Mouse (Mus musculus) frontal cortex, postnatal 14 days (tissue): ENCODE results near the gene Spaca4.

Source experiments
- DNase-seq, 2 experiments: peaks; one replicate each; pipeline ENCODE4 v3.0.0; 2022; ENCODE audit warnings: low spot score in 2 of 2

Gene Spaca4

DNA sequence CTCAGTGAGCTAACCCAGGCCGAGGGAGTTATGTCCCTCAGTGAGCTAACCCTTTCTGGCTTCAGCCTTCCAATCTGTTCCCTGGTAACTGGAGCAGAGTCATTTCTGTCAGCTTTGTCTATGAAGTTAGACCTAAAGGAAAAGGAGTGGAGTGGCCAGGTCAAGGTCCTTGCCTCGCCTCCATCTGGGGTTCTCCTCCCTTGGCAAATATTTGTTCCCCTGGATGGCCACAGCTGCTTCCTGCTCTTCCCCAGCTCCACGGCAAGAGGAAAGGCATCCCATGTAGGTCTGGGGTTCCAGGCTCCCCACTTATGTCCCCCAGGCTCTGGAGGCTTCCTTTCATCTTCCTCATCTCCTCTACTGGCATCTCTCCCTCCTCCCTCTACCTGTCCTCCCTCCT is 2.0 kb upstream of the Spaca4 start:
- no peak for DNase-seq

DNA sequence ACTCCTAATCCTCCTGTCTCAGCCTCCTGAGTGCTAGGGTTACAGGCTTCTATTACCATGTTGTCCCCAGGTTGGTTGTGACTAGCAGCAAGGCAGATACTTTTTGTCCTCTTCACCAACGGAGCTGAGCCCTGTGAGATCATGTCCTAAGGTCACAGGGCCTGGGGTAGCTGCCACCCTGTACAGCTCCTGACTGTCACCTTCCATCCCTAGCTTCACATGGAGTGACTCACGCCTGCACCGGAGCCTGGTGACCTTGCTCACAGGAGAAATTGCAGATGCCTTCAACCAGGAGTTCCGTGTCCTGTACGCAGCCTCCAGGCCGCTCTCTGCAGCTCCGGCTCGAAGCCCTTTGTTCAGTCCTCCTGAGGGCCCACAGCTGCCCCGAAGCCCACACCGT is 806 bp upstream of the Spaca4 start:
- DNase-seq: no peak

DNA sequence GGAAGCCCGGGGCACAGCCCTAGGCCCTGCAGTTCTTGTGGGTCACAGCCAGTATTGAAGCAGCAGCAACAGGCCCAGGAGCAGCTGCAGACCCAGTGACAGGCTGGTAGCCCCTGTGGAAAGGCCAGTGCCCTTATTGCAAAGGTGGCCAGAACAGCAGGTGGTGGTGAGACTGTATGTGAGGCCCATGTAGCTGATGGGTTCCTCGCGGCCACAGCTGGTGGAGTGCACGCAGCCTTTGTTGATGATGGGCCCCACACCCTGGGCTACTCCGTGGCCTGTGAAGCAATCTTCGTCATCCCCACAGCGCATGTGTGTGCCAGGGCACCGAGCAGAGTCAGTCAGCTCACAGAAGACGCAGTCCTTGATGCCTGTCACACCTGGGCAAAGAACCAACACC is 462 bp downstream of the Spaca4 start:
- DNase-seq: no peak

DNA sequence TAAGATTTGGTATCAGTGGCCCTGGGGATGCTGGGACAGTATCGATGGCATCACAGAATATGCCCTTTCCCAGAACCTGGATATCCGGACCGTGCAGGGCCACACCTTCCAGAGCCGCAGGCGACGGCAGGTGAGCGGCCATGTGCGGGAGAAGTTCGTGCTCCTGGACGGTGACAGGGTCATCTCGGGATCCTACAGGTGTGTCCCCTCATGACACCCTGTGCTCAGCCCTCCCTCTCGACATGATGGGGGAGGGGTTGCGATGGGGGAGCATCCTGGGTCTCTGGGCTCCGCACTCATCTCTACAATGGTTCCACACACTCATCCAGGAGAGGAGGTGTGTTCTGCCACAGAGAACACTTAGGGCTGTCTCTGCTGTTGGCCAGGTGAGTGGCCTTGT is 1.8 kb downstream of the Spaca4 start:
- DNase-seq: no peak

DNA sequence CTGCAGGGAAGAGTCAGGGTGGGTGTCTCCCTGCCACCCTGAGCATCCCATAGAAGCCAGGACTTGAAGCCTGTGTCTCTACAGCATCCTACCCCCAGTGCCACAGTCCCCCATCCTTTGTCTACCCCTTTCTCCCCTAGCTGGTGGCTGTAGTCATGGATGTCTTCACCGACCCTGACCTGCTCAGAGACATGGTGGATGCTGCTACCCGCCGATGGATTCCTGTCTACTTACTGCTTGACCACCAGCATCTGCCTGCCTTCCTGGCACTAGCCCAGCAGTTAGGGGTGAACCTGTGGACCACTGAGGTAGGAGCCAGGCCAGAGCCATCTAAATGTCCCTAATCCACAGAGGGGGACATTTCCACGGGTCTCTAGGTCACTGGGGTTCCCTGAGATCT is 2.3 kb downstream of the Spaca4 start:
- DNase-seq: no peak

DNA sequence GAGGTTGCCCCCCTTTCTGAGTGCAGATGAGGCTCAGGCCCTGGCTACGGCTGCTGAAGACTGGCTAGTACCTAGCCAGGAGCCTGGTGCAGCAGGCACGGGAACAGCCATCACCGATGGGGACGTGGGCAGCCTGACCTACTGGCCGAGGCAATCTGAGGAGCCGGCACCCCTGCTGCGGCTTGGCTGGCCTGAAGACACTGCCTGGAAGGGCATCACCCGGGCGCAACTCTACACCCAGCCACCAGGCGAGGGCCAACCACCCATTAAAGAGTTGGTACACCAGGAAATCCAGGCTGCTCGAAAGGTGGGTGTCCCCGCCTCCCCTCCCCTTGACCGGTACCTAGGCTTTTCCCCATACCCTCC is 3.3 kb downstream of the Spaca4 start:
- DNase-seq: no peak

DNA sequence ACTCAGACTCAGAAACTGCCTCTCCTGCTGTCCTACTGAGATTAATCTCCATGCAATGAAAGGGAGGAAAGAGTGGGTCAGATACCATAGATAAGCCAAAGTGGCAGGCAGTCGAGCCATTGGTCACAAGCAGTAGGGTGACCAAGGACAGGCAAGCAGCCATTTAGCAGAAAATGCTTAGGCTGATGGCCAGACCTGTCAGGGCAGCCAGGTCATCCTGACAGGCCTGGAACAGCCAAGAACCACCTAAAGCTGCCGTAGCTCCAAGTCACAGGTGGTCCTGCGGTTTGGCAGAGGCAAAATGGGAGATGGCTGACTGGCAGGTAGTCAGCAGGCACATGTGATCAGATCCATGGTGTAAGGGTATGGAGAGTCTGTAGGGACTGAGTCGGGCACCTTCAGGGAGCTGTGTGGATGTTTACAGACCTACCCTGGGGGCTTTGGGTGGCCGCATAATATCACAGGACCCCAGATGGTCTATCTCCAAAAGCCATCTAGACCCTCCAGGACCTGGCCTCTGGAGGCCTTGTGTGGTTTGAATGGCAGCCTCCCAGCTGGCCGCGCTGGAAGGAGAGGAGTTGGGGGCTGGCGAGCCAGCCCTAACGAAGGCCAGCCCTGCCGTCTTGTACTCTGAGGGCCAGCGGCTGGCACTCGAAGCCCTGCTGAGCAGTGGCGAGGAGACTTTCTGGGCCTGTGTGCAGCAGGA is 3.8 kb downstream of the Spaca4 start:
- no peak for DNase-seq

DNA sequence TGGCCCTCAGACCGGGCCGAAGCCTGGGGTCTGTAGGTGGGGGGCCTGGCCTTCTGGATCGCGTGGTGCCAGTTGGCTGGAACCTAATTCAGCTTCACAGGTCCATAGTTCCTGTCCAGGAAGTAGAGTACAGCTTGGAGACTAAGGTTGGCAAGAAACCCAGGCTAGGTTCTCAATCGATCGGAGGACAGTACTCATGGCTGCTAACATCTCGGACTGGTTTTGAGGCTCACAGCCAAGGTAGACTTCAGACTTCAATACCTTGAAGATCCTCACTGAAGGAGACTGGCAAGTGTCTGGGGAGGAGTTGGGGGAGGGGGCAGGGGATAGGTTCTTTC is 4.4 kb downstream of the Spaca4 start:
- DNase-seq: no peak

DNA sequence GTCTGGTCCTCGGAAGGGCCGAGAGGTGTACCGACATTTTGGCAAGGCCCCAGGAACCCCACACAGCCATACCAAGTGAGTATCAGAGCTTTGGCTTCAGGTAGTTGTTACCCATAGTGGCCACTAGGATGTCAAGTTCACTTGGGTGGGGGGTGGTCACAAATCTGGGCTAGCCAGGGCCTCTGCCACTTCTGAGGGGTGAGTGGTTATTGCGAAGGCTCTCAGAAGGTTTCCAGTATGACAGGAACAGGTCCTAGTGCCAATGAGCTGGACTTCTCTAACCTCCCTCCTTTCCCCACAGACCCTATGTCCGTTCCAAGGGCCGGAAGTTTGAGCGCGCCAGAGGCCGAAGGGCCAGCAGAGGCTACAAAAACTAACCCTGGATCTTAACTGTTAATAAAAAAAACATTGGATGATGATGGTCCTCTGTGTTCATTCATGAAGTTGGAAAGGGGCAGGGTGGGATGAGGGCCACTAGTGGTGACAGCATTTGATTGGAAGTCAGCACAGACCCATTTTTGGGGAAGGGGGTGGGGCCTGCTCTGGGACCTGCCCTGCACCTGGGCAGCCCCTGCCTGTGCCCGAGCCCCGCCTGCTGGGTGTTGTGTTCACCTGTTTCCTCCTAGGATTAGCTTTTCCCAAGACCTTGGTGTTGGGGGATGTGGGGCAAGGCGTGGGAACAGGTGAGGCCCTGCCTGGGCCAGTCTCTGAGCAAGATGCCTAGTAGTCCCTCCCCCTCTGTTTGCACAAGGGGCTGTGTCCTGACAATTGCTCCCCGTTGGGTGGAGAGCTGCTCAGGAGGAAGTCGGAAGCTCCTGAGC is 5.0 kb downstream of the Spaca4 start, which contains the start of gene Fam83e:
Gene Fam83e (plus strand): TSS at position 800 of the 821 bp plus-strand sequence.
- DNase-seq: no peak

DNA sequence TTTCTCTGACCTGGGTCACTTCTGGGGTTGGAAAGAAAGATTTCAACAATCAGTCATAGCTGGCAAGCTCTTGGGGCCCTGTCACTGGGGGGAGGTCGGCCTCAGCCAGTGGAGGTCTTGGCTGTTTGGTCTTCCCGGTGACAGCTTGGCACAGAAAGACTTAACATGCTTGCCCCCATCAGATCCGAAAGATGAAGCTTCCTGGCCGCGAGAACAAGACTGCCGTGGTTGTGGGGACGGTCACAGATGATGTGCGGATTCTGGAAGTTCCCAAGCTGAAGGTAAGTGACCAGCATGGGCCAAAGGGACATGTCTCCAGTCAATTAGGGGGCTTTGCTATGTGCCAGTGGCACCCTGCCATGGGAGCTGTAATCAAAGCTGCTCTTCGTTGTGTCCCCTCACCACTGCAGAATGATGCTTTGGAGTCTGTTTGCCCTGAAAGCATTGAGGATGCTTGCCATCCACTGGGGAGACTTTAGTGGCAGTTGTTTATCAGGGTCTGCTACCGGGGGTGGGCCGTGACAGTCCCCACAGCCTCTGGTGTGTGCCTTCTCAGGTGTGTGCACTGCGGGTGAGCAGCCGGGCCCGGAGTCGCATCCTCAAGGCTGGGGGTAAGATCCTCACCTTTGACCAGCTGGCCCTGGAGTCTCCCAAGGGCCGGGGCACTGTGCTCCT is 5.7 kb downstream of the Spaca4 start:
- DNase-seq: no peak

DNA sequence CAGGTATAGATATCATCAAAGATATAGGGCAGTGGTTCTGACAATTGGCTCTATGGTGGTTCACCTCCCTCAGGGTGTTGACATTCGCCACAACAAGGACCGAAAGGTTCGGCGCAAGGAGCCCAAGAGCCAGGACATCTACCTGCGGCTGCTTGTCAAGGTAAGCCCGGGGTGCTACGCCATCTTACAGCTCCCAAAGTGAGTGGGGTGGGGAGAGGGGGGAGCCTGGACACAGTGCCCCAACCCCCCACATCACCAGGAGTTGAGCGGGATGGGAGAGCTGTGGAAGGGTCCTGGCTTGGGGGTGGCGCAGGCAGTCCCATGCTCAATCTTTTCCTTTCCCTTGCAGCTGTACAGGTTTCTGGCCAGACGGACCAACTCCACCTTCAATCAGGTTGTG is 6.4 kb downstream of the Spaca4 start:
- DNase-seq: no peak

DNA sequence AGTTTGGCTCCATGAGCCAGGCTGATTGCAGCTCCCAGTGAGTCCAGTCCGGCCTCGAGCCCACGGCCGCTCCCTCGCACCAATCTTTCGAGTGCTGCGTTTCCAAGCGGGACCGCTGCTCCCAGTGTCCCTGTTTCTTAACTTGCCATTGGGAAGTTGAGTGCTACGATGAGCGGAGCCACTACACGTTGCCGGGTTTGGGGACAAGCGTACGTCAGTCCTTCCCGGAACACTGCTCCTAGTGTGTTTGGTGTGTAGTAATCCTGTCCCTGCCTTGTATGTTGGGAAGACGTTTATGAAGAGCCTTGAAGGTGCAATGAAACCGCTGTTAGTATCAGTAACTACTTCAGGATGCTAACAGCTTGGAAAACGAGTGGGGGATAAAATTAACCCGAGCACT is 7.3 kb downstream of the Spaca4 start:
- DNase-seq: no peak

DNA sequence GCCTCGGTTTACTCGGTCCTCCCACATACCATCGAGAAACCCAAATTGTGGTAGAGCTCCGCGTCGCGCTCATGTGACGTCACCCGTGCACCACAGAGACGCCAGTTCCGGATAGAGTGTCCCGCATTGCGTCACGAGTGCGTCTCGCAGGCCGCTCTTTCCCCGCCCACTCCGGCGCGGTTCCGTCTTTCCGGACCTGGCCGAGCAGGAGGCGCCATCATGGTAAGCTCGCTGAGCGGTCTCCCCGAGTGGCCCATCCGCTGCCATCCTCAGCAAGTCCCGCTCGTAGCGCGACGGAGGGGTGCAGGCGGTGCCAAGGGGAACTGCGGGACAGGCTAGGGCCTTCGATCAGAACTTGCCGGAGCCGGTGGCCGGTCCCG is 7.7 kb downstream of the Spaca4 start, which contains the start of gene Sphk2:
Gene Sphk2 (minus strand): TSS at position 85 of the 380 bp plus-strand sequence.
- peak; percentile 97 to 99 for DNase-seq

DNA sequence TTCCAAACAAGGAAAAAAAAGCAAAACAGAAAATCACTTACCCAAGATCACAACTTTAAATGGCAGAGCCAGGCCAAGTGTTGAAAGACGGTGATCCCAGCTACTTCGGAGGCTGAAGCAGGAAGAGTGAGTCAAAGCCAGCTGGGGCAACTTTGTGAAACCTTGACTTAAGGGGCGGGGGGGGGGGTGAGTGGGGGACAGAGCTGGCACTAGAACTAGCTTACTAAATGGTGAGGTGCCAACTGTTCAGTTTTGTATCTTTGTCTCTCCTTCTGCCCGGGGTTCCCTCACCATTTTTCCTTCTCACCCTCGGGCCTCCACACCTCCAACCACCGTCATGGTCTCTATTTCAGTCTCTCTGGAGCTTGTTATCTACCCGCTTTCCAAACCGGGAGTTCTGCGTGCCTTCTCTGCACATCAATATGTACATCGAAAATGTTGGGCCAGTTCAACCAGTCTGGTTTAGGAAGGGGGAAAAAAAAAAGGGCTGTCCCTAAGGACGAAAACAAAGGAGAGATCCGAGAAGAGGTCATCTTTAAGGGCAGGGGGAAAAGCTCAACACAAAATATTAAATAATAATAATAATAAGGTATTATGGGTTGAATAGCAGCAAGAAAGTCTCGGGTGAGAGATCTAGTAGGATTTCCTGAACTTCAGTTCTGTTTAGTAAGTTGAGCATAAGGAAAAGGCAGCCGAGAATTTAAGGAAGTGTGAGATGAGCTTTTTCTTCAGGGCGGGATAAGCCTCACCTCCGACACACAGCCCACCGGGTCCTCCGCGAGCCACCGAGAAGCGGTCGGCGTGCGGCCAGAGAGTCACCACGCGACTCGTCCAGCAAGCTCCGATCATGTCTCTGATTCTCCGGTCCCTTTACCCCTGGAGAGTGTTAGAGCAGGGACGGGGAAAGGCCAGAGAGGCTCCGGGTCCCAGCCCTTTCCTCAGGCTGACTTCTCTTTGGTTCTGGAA is 8.4 kb downstream of the Spaca4 start:
- no peak for DNase-seq

DNA sequence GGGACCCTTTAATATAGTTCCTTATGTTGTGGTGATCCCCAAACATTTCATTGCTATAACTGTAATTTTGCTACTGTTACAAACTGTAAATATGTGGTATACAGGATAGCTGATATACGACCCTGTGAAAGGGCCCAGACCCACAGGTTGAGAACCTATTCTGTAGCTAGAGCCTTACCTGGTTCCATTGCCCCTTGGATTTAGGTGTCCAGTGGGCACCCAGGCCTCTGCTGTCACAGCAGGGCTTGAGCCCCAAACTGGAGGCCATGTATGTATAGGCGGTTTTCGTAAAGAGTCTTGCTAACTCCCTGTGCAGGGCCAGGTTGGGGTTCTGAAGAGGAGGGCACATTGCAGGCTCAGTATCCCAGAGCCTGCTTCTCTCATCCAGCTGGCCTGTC is 9.2 kb downstream of the Spaca4 start:
- DNase-seq: no peak

DNA sequence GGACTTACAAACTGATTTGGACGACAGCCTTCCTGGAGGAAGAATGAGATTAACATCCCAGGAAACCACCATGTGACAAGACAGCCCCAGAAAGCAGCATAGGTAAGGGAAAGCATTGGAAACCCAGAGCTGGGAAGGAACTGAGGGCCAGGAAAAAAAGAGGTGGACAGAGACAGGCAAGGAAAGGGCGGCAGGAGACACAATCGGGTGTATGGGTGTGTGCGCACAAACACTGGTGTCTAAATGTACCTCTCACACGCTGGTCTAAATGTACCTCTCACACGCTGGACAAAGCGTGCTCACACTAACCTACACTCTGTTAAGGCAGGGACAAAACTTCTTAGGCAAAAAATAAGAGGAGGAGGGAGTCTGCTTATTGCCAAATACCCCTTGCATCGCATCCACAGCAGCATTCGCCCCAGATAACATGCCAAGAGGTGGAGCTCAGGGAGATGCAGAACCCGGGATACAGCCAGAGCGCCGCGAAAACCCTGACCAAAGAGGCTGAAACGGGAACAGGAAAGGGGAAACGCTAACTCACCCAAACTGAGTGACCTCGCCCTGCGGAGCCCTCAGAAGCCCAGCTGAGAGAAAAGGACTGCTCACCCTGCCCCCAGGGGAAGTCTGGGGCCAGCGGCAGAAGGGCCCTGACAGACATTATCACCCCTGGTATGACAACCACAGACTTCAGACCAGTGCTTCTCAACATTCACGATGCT is 9.7 kb downstream of the Spaca4 start:
- no peak for DNase-seq

DNA sequence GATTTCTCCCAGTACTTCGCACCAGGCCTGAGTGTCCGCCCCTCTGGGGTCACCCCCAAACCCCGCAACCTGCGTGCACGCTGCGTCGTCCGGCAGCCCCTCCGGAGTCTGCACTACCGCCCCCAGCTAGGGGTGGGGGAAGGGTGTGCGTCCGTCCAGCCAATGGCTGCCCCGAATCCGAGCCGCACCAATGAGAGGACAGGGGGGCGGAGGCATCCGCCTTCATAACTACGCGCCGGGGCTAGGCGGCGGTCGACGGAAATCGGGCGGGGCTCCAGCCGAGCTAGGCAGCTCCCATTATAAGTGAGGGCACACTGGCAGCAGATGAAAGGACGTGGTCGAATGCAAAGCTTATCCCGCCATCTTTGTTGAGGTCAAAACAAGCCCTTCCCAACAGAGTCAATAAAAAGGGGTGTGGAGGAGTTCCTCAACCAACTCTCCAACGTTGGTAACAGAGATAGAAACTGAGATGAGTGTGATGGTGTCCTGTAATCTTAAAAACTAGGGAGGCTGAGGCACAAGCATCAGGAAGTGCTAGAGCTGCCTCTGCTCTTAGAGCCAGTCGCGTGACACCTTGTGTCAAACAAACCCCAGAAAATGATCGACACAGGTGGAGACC is 10.4 kb downstream of the Spaca4 start, which contains the start of gene Rpl18:
Gene Rpl18 (plus strand): TSS at position 368 of the 619 bp plus-strand sequence.
- DNase-seq: peak; percentile 97 to 98

DNA sequence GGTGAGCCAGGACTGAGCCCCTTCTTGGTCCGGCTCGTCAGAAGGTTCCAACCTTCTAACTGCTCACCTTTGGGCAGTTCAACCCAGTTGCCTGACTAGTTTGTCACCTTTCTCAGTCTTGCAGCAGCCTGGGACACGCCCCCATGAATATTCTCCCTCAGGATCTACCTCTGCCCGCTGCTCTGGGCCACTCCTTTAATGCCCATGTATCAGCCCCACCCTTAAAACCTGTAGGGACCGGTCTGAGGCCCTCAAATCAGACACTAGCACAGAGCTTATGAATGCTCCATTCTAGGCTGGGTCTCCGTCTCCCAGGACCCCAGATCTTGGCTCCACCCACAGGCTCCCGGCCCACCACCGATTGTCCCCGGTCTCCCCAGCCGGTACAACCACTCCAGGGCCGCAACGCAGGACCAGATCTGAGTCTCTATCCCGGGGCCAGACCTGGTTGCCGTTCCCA is 11.0 kb downstream of the Spaca4 start:
- no peak for DNase-seq

DNA sequence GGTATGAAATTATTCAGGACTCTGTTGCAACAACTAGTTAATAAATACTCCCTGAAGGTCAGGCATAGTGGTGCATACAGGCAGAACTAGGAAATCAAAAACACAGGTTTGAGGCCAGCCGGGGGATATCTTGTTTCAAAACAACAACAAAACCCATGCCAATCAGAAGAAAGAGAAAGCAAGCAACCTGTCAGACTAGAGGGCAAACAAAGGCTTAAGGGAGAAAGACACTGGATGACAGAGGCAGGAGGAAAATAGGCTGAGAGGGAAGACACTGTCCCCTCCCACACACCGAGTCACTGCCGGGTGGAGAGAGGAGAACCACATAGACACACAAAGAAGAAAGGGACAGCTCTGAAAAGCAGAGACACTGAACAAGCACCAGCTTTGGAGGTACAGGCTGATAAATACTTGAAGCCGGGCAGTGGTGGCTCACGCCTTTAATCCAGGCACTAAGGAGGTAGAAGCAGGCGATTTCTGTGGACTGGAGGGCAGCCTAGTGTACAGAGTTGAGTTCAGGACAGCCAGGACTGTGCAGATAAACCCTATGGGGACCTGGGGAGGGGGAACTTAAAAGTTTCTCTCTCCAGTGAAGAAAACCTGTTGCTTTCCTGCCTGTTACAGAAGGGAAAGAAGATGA is 11.6 kb downstream of the Spaca4 start:
- no peak for DNase-seq

DNA sequence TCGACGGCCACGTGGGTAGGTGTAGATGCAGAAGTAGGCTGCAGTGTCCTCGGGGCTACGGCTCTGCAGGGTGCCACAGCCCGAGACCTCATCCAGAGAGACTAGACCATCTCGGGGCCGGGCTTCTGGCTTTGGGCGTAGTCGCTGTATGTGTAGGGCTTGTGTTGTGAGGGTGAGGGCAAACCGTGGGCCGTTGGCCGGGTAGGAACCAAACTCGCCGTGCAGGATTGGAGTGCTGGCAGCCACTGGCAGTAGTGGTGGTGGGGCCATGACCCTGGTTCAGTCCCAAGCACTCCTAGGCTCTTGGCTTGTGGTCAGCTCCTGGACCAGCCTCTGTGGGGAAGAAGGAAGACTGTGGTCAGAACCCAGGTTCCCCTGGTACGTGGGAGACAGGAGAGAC is 12.2 kb downstream of the Spaca4 start:
- DNase-seq: no peak
